In the genomic region with DNA sequence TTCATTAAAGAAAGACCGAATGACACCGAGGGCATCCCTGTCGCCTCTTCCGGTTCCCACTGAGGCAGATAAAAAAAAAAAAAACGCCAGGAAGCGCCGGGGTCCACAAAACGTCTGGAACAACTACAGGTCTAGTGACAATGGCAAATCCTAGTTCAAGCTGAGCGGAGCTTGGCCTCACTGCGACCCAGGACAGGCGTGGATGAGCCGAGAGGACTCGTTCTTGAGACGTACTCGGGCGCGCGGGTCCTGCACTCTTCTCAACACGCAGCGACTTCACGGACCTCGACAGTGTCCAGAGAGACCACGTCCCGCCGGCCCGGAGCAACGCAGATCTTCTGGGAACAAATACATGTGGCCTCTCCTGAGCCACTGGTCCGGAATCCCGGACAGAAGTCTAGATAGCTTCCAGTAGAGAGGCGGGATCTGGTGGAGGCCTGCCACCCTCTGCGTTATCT, we compare ENCODE assay signal across 8 mouse cellular contexts. TPM values are rescaled to one million over a fixed set of nuclear protein-coding genes. Genes with fewer than 3 reads are reported as not detected.
DNase-seq lines count a peak whose midpoint lies in the region; ATAC-seq and TF ChIP-seq lines count a peak whose summit lies in the region.

No protein-coding gene starts in this region.

- H3K36me3 ChIP-seq in heart, embryonic 11.5 days (ENCODE audit: control insufficient read depth, insufficient read depth, low read length): no peaks in the 10 kb centered on the region
- no peaks in the 10 kb centered on the region for H3K36me3 ChIP-seq in limb, embryonic 14.5 days (ENCODE audit: control insufficient read depth, insufficient read depth, low read length)
- no peaks in the 10 kb centered on the region for H3K36me3 ChIP-seq in myocyte (ENCODE audit: control insufficient read depth, insufficient read depth)

- no peak for TF ChIP-seq POLR2A in limb, embryonic 14.5 days (IDR thresholded peaks at IDR 0.05; ENCODE audit: borderline replicate concordance, extremely low read depth, insufficient read depth, insufficient read length)
- TF ChIP-seq POLR2A in myocyte (IDR thresholded peaks at IDR 0.05; ENCODE audit: insufficient read length, low read depth): no peak

- H3K9ac ChIP-seq in heart, embryonic 11.5 days (ENCODE audit: low read depth, low read length): peak overlapping the region; percentile 28; the same call in 1 of the 2 replicates
- peak overlapping the region; percentile 1 for H3K9ac ChIP-seq in limb, embryonic 14.5 days (ENCODE audit: low read depth, low read length, severe bottlenecking)

- H3K4me1 ChIP-seq in heart, embryonic 11.5 days (ENCODE audit: control insufficient read depth, insufficient read depth, low read length): no peaks in the 10 kb centered on the region
- no peaks in the 10 kb centered on the region; the same call in none of the 2 replicates for H3K4me1 ChIP-seq in limb, embryonic 14.5 days (ENCODE audit: control insufficient read depth, insufficient read depth, low read length)

- WGBS in heart, embryonic 11.5 days (ENCODE audit: insufficient replicate concordance): under 1% methylated on average over 31 of the region's 31 CpGs
- WGBS in limb, embryonic 14.5 days: under 1% methylated on average over 31 of the region's 31 CpGs

- no peak for DNase-seq in heart, adult 9 months (ENCODE audit: low spot score in 2 of 2)
- peak; percentile 32 for DNase-seq in MEL-GATA-1-ER (ENCODE audit: extremely low read depth, low read depth)
- DNase-seq in limb, embryonic 14.5 days (ENCODE audit: low spot score): no peak
- no peak for DNase-seq in T-cell, adult 2 months (ENCODE audit: low spot score)
- no peak for DNase-seq in layer of hippocampus, postnatal 25 days (ENCODE audit: extremely low spot score in 1 of 2, low spot score in 1 of 2)

- H3K9me3 ChIP-seq in heart, embryonic 11.5 days (replicated peaks; ENCODE audit: control insufficient read depth, low read length): no peaks in the 10 kb centered on the region
- no peaks in the 10 kb centered on the region for H3K9me3 ChIP-seq in limb, embryonic 14.5 days (ENCODE audit: control insufficient read depth, low read length)

- H3K4me2 ChIP-seq in heart, embryonic 11.5 days: peak overlapping the region; percentile 67
- H3K4me2 ChIP-seq in limb, embryonic 14.5 days (replicated peaks; ENCODE audit: low read depth, low read length, severe bottlenecking): peak overlapping the region; percentile 51
- peak overlapping the region; percentile 90 for H3K4me2 ChIP-seq in myocyte (ENCODE audit: low read depth)

- ATAC-seq in heart, embryonic 11.5 days (replicated peaks; ENCODE audit: insufficient number of reproducible peaks, low FRiP score, low TSS enrichment): 0 out of 2 replicates have a peak, but pooled peaks have one; percentile 39
- ATAC-seq in granulocyte monocyte progenitor cell, adult 5-6 weeks (replicated peaks; ENCODE audit: poor library complexity, severe bottlenecking): 0 out of 2 replicates have a peak, but pooled peaks have one; percentile 21
- ATAC-seq in limb, embryonic 14.5 days (ENCODE audit: low FRiP score, low read depth): no peak; the same call in 1 of the 2 replicates

- peak overlapping the region; percentile 77 for H3ac ChIP-seq in myocyte (ENCODE audit: control insufficient read depth, insufficient read length)

- no peaks in the 10 kb centered on the region for H3K79me2 ChIP-seq in myocyte (ENCODE audit: control insufficient read depth, insufficient read depth)

- peaks cover 18% of the 10 kb centered on the region for H3K27me3 ChIP-seq in heart, embryonic 11.5 days (ENCODE audit: control insufficient read depth, insufficient read depth, low read length)
- H3K27me3 ChIP-seq in limb, embryonic 14.5 days (ENCODE audit: control insufficient read depth, insufficient read depth, low read length): peaks cover 27% of the 10 kb centered on the region
- peaks cover 13% of the 10 kb centered on the region for H3K27me3 ChIP-seq in myocyte (ENCODE audit: control insufficient read depth, insufficient read depth, insufficient read length)

- no peak overlapping the region for H3K27ac ChIP-seq in heart, embryonic 11.5 days (ENCODE audit: low read depth, low read length)
- H3K27ac ChIP-seq in limb, embryonic 14.5 days (replicated peaks; ENCODE audit: low read depth, low read length): no peak overlapping the region

- peak overlapping the region; percentile 57 for H3K4me3 ChIP-seq in heart, embryonic 11.5 days (ENCODE audit: low read depth, low read length)
- H3K4me3 ChIP-seq in limb, embryonic 14.5 days (replicated peaks; ENCODE audit: low read length): peak overlapping the region; percentile 38
- H3K4me3 ChIP-seq in myocyte: peak overlapping the region; percentile 45

TF ChIP-seq in myocyte, 11 proteins besides CTCF, POLR2A, EP300 and RAD21:
- TF ChIP-seq USF1 (IDR thresholded peaks at IDR 0.05; ENCODE audit: low read depth) (no peak), E2F4 (IDR thresholded peaks at IDR 0.05; ENCODE audit: insufficient read depth) (no peak), REST (IDR thresholded peaks at IDR 0.05; ENCODE audit: insufficient read depth, insufficient read length) (no peak), MAX (IDR thresholded peaks at IDR 0.05; ENCODE audit: low read depth) (no peak), MYOD1 (IDR thresholded peaks at IDR 0.05; ENCODE audit: control insufficient read depth in 1 of 3, insufficient read length in 2 of 3, low read depth in 2 of 3) (no peak), MYOG (IDR thresholded peaks at IDR 0.05; ENCODE audit: control insufficient read depth in 1 of 3, insufficient read depth in 1 of 3, insufficient read length in 2 of 3, low read depth in 2 of 3) (no peak), TCF3 (IDR thresholded peaks at IDR 0.05; ENCODE audit: insufficient read length, low read depth) (no peak), CEBPB (IDR thresholded peaks at IDR 0.05; ENCODE audit: insufficient read depth, poor library complexity, severe bottlenecking) (no peak), POLR2AphosphoS2 (IDR thresholded peaks at IDR 0.05; ENCODE audit: insufficient read length, low read depth) (no peak), TCF12 (IDR thresholded peaks at IDR 0.05; ENCODE audit: insufficient read depth, poor library complexity, severe bottlenecking) (no peak), SRF (IDR thresholded peaks at IDR 0.05; ENCODE audit: control insufficient read depth, insufficient read length, low read depth) (no peak)

RNA-seq across cellular contexts. Expression of gene Zfp322a, which starts 27.3 kb away (rescaled TPM):
- 43.4 and 43.7 TPM in 2 replicates for polyA plus RNA-seq in heart, embryonic 11.5 days (2014; fragmentation: Nextera tagmentation; extraction: Ambion mirVana)
- total RNA-seq in granulocyte monocyte progenitor cell, adult 5-6 weeks (2014; fragmentation: Nextera tagmentation): 21.8 and 34.5 TPM in 2 replicates
- total RNA-seq in granulocyte monocyte progenitor cell, adult 5-6 weeks (2017): 43.7 and 71.1 TPM in 2 replicates
- 15.1 and 20.2 TPM in 2 replicates for polyA plus RNA-seq in limb, embryonic 14.5 days (2012; rRNA removed)
- 42.9 and 50.7 TPM in 2 replicates for polyA plus RNA-seq in limb, embryonic 14.5 days (2014; fragmentation: Nextera tagmentation; extraction: Ambion mirVana)
- polyA plus RNA-seq in myocyte (2012; fragmentation: generic; extraction: Trizol): 4.3 TPM
- 10 to 100 TPM; 34.3 to 40.0 TPM for total RNA-seq in layer of hippocampus, postnatal 25 days (2021)

RNA-seq across cellular contexts. Expression of gene Abt1, which starts 27.4 kb away (rescaled TPM):
- polyA plus RNA-seq in heart, embryonic 11.5 days (2014; fragmentation: Nextera tagmentation; extraction: Ambion mirVana): 8.9 and 9.8 TPM in 2 replicates
- total RNA-seq in granulocyte monocyte progenitor cell, adult 5-6 weeks (2014; fragmentation: Nextera tagmentation): 2.9 and 5.7 TPM in 2 replicates
- total RNA-seq in granulocyte monocyte progenitor cell, adult 5-6 weeks (2017): 11.0 and 13.7 TPM in 2 replicates
- 6.9 and 9.9 TPM in 2 replicates for polyA plus RNA-seq in limb, embryonic 14.5 days (2012; rRNA removed)
- polyA plus RNA-seq in limb, embryonic 14.5 days (2014; fragmentation: Nextera tagmentation; extraction: Ambion mirVana): 12.0 and 12.2 TPM in 2 replicates
- 7.4 TPM for polyA plus RNA-seq in myocyte (2012; fragmentation: generic; extraction: Trizol)
- 1 to 10 TPM; 8.5 to 8.9 TPM for total RNA-seq in layer of hippocampus, postnatal 25 days (2021)
